Mouse (Mus musculus) spleen, embryonic (tissue): ENCODE results near the gene C2cd3.

Experiments
- CTCF ChIA-PET: fragments of 350-600 bp; sonication (Branson Sonifier 250); formaldehyde crosslinking; loops from one replicate; lab custom pipeline; 2022; lab: Charles Lee

Gene C2cd3

GRCm38 (mm10) chr7:100371495-100372451 lies at the start of gene C2cd3, which contains the start of gene Ppme1:
Gene C2cd3 (plus strand): TSS chr7:100372233.
Gene Ppme1 (minus strand): TSS chr7:100372307.
- CTCF ChIA-PET = no interaction called here

GRCm38 (mm10) chr7:100323721-100324120 lies 48.3 kb upstream of the C2cd3 start:
- CTCF ChIA-PET = no interaction called here

DNA sequence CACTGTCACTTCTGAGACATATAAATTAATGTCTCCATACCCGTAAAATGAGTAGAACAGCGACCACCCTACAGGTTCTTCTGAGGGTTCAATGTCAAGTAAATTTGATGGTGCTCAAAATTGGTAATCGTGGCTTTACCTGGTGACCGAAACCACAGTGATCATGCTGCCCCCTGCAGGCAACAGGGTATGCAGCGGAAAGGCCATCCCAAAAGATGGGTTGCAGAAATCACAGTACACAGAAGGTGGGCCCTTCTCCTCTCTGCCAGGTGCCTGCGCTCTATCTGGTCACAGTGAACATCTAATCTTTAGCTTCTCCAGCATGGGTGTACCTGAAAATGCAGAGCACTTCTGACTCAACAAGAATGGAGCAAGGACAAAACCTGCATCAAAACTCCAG lies 46.6 kb upstream of the C2cd3 start:
- CTCF ChIA-PET = interaction anchor here (0.5 kb wide), 1 partner anchor 1101 kb away, joined by 3 read pairs; no protein-coding TSS in a partner anchor

GRCm38 (mm10) chr7:100327514-100327913 lies 44.5 kb upstream of the C2cd3 start:
- CTCF ChIA-PET = no interaction called here

- CTCF ChIA-PET = no interaction called here
Measured at GRCm38 (mm10) chr7:100328636-100329035, 43.4 kb upstream of the C2cd3 start.

- CTCF ChIA-PET = no interaction called here
Measured at GRCm38 (mm10) chr7:100331269-100331668, 40.8 kb upstream of the C2cd3 start.

DNA sequence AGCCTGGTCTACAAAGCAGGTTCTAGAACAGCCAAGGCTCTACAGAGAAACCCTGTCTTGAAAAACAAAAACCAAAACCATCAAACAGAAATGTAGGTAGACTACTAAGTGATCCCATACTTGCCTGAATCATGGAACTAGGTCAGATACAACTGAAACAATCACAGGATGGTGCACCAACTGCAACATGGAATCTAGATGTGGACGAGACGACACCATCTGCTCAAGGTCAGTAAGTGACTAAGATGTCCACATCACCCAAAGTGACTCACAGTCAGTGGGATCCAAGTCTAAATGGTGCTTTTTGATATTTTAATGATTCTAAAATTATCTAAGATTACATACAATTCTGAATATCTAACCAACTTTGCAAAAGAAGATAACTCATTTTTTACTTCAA lies 36.1 kb upstream of the C2cd3 start:
- CTCF ChIA-PET = no interaction called here

DNA sequence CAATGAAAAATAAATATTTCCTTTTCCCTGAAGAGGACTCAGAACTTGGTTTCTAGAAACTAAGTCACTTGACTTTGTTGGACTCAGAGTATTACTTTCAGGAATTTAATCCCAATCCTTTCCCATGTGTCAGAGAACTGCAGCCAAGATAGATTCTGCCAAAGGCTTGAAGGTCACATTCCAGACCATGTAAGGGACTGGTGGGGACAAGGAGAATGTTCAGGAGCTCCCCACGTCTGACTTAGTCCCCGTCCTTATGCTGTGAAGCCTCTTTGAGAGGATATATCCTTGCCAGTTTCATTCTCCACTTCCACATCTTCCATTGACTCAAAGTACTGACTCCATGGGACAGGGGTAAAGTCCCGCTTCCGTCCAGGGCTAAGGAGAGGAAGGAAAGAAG lies 17.0 kb upstream of the C2cd3 start:
- CTCF ChIA-PET = no interaction called here

DNA sequence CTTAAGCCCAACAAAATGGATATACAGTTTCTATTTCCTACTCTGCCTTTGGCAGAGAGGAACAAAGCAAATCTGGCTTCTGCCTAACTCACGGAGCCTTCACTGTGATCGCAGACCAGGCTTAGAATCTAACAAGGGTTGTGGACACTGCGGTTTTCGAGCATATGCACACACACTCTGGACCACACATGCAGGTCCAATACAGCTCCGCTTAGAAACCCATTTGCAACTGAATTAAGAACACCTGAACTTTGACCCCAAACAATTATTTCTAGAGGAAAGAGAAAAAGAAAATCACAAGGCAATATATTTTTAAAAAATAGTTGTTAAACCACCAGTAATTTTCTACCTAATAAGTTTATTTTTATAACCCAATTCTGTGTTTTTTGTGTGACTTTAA lies 15.7 kb upstream of the C2cd3 start:
- CTCF ChIA-PET = no interaction called here

GRCm38 (mm10) chr7:100356768-100357167 lies 15.3 kb upstream of the C2cd3 start:
- CTCF ChIA-PET = interaction anchor here (0.6 kb wide), 1 partner anchor 1070 kb away, joined by 3 read pairs; no protein-coding TSS in a partner anchor

DNA sequence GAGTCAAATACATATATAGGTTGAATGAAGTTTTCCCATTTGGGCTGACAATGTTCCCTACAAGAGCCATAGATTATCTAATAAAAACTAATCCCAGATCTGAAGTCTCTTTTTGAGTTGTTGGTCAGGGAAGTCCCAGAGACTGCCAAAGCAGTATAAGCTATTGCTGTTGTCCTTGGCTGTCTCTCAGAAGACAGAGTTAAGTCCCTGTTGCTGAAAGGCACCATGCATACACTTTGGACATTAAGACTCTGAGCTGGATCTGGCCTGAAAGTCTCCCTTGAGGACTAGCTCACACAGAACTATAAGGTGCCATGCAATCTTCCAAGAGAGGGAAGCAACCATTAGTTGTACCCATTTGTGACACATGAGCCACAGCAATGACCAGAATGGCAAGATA lies 14.2 kb upstream of the C2cd3 start:
- CTCF ChIA-PET = no interaction called here

- CTCF ChIA-PET = no interaction called here
Measured at GRCm38 (mm10) chr7:100363162-100363561, 8.9 kb upstream of the C2cd3 start.

- CTCF ChIA-PET = no interaction called here
Measured at GRCm38 (mm10) chr7:100364888-100365287, 7.1 kb upstream of the C2cd3 start.

GRCm38 (mm10) chr7:100372452-100372980 lies 483 bp downstream of the C2cd3 start:
- CTCF ChIA-PET = no interaction called here

- CTCF ChIA-PET = interaction anchor here (0.6 kb wide), 1 partner anchor 57 kb away, joined by 6 read pairs; no protein-coding TSS in a partner anchor
Measured at GRCm38 (mm10) chr7:100378257-100378656, 6.2 kb downstream of the C2cd3 start.

DNA sequence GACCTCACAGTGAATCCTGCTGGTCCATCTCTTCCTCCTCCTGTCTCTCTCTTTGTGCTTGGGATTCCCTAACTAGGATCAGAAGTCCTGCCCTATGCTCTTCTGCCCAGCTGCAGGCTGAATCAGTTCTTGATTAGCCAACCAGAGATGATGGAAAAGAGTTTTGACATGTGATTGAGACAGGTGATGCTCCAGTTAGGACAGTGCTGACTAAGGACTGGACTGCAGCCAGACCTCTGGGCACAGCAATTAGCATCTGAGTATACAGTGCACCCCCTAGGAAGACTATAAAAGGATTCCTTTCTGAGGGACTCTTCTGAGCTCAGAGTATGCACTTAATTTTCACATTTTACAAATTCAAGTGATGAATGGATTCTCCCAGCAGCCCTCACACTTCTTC lies 9.1 kb downstream of the C2cd3 start:
- CTCF ChIA-PET = no interaction called here

DNA sequence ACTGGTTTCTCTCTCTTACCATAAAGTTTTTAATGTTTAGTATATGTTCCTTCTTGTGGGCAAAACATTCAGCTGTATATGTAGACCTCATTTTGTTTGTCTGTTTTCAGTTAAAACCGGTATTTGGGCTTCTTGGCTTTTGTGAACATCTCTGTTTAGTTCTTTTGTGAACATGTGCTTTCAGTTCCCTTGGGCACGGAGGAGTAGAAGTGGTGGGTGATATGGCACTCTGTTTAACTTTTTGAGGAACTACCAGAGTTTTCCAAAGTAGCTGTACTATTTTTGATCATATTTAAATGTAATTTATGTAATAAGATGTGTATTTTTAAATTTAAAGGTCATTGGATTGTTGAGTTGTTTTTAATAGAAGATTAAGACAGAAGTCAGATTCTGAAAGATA lies 11.2 kb downstream of the C2cd3 start:
- CTCF ChIA-PET = no interaction called here

GRCm38 (mm10) chr7:100388174-100388573 lies 16.1 kb downstream of the C2cd3 start:
- CTCF ChIA-PET = no interaction called here

DNA sequence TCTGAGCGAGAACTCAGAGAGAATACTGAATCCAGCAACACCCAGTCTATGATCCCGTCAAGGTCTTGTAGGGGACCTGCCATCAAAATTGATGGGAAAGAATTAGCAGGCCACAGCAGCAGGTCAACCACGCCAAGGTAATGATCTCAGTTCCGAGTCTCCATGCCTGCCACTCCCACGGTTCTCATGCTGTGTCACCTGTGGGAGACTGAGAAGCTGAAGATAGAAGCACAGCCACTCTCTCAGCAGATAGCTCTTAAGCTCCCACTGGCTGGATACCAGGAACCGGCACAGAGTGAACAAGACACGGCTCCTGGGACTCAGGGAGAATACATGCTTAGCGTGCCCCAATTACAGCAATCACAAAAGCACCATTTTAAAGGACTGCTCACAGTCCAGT lies 18.1 kb downstream of the C2cd3 start:
- CTCF ChIA-PET = interaction anchor here (0.6 kb wide), 1 partner anchor 23 kb away, joined by 6 read pairs; no protein-coding TSS in a partner anchor

DNA sequence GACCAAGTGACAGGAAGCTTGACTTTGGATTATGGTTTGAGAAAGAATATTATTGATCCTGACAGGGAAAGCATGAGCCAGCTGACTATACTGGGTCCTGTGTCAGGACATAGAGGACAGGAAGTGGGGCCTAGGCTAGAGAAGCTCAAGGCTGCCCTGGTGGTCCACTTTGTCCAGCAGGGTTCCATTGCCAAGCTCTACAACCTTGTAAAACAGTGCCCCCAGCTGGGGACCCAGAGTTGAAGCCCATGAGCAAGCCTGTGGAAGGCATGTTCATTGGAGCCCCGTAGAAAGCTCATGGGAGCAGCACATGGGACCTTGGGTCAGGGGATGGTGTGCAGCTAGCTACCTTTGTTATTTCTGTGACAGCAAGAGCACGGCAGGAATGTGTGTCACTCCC lies 20.2 kb downstream of the C2cd3 start:
- CTCF ChIA-PET = no interaction called here

DNA sequence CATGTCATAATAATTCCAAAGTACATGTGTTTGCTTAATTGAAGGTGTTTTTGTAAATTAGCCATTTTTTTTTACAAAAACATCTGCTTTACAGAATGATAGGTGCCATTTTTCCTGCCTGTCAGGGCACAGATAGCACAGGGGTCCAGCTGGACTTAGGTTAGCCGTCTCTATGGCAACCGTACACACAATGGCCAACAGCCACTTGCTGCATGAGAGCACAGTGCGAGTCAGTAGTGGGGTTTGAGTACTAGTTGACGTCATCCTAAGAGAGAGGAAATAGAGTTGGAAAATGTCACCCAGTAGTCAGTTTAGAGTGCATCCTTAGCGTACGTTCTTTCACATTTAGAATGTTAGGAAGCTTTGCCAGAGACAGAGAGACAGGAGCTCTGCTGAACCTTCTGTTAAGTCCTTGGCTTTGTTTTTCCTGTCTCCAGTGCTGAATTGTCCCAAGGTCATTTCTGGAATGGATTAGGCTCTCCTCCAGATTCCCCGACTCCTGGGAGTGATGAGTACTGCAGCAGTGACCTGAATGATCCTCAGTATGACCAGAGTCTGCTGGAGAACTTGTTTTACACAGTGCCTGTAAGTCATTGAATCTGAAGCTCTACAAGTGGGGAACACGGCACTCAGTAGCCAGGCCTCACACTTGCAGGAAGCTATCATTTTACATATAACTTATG lies 27.3 kb downstream of the C2cd3 start:
- CTCF ChIA-PET = no interaction called here

- CTCF ChIA-PET = no interaction called here
Measured at GRCm38 (mm10) chr7:100400899-100401539, 29.0 kb downstream of the C2cd3 start.
